Mouse (Mus musculus) megakaryocyte, embryonic 14.5 days (primary cell): ENCODE measurements at regions not wholly inside any gene's neighbourhood (a gene's known extent, or its start where the extent isn't known, plus 50 kb on each side); places are given as distances from the start of the nearest gene placed in this dataset.
"Not testable (repeated sequence)": the region's sequence is repeated elsewhere in the genome, so short reads cannot be mapped to it uniquely, and the experiment has no call there.

Experiments used
- H3K27me3 ChIP-seq: replicated peaks from 2 replicates; pipeline ENCODE3; 2012; ENCODE audit warnings: inconsistent platforms
- H3K36me3 ChIP-seq: replicated peaks from 2 replicates; pipeline ENCODE3; 2012; ENCODE audit warnings: low read length, inconsistent platforms, mixed read lengths
- H3K4me1 ChIP-seq: 2 replicates; pipeline ENCODE4 v1.6.1; 2012; ENCODE audit warnings: inconsistent platforms
- H3K4me3 ChIP-seq: replicated peaks from 2 replicates; pipeline ENCODE3; 2012; ENCODE audit warnings: moderate library complexity, mild to moderate bottlenecking, inconsistent platforms
- H3K9me3 ChIP-seq: 2 replicates; pipeline ENCODE4 v1.6.1; 2012; ENCODE audit warnings: inconsistent platforms
- FLI1 ChIP-seq: IDR thresholded peaks from 2 replicates; pipeline ENCODE4 v1.6.1; 2012; ENCODE audit warnings: low read length, inconsistent platforms, mixed read lengths
- GATA1 ChIP-seq: IDR thresholded peaks from 3 replicates; pipeline ENCODE4 v1.6.1; 2012; ENCODE audit warnings: mixed read lengths, low read length, inconsistent platforms, borderline replicate concordance

GRCm38 (mm10) chr6:95058017-95058416 is 59.0 kb upstream of the Kbtbd8 start:
- no peak for TF ChIP-seq GATA1
- TF ChIP-seq FLI1, result no peak

DNA sequence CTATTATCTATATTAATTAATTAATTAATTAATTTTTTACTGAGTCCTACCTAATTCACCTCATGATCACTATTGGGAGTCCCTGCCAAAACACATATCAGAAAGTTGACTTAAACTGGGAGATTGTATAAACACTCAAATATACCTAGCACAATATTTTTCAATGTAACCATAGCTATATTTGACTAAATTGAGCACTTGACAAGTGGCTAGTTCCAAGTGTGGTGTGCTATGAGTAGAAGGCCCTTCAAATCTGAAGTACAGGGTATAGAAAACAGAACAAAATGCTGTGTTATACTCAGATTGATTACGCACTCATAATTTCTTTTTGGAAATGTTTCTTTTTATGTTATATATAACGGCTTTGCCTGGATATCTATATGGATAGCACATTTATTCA is 60.8 kb upstream of the Kbtbd8 start:
- Histone ChIP-seq H3K4me1 (no peaks in the 10 kb centered on the region), H3K36me3 (no peaks in the 10 kb centered on the region), H3K4me3 (no peak overlapping the region), H3K27me3 (no peaks in the 10 kb centered on the region), H3K9me3 (no peaks in the 10 kb centered on the region)
- TF ChIP-seq FLI1 (no peak), GATA1 (no peak)

More at GRCm38 (mm10) chr6:95058017-95058416, 59.0 kb upstream of the Kbtbd8 start:
- Histone ChIP-seq H3K4me3 (no peak overlapping the region), H3K4me1 (no peaks in the 10 kb centered on the region), H3K36me3 (no peaks in the 10 kb centered on the region), H3K9me3 (peaks cover 2% of the 10 kb centered on the region; the same call in 1 of the 2 replicates), H3K27me3 (no peaks in the 10 kb centered on the region)

DNA sequence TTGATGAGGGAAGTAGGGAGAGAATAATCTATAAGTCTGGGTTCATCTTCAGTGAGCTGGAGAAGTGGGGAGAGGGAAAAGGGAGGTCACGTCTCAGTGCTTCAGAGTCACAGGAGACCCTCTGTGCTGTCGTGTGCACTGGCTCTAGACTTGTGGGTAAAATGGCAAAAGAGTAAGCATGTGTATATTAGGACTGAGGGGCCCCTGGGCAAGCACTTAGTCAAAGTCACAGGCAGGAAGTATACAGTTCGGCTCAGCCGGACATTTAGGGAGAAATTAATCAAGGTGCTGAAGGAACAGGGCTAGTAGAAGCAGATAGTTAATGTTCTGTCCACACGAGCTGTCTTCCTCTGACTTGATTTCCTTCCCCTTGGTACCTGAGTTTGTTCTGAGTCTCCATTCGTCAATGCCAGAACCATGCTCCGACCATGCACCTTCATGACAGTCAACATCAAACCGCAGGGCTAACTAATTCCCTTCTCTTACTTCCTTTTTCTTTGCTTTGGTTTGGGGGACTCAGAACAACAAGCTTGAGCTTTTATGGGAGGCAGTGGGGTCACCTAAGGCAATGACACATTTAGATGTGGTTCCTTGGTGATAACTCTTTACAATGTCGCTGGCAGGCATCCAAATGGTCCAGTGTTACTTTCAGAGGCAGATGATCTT is 63.2 kb upstream of the Kbtbd8 start:
- Histone ChIP-seq H3K36me3 (no peaks in the 10 kb centered on the region), H3K9me3 (no peaks in the 10 kb centered on the region), H3K4me1 (no peaks in the 10 kb centered on the region), H3K4me3 (no peak overlapping the region), H3K27me3 (no peaks in the 10 kb centered on the region)
- no peak for TF ChIP-seq FLI1
- no peak for TF ChIP-seq GATA1

GRCm38 (mm10) chr6:95041351-95041750 is 75.7 kb upstream of the Kbtbd8 start:
- not testable (repeated sequence) for H3K4me1 ChIP-seq, H3K36me3 ChIP-seq, H3K4me3 ChIP-seq, H3K9me3 ChIP-seq, H3K27me3 ChIP-seq

GRCm38 (mm10) chr6:95024239-95024638 is 92.8 kb upstream of the Kbtbd8 start:
- peaks cover 8% of the 10 kb centered on the region for H3K9me3 ChIP-seq
- no peak for TF ChIP-seq FLI1
- no peak for TF ChIP-seq GATA1
- H3K27me3 ChIP-seq, result no peaks in the 10 kb centered on the region
- H3K4me3 ChIP-seq, result no peak overlapping the region
- no peaks in the 10 kb centered on the region for H3K4me1 ChIP-seq
- no peaks in the 10 kb centered on the region for H3K36me3 ChIP-seq

GRCm38 (mm10) chr6:95021724-95022123 is 95.3 kb upstream of the Kbtbd8 start:
- TF ChIP-seq GATA1, result no peak
- TF ChIP-seq FLI1, result no peak
- Histone ChIP-seq H3K4me1 (no peaks in the 10 kb centered on the region), H3K9me3 (peaks cover 8% of the 10 kb centered on the region), H3K4me3 (no peak overlapping the region), H3K27me3 (no peaks in the 10 kb centered on the region), H3K36me3 (no peaks in the 10 kb centered on the region)

GRCm38 (mm10) chr6:95017911-95018310 is 99.1 kb upstream of the Kbtbd8 start:
- Histone ChIP-seq H3K36me3 (no peaks in the 10 kb centered on the region), H3K9me3 (peaks cover 8% of the 10 kb centered on the region), H3K4me1 (no peaks in the 10 kb centered on the region), H3K27me3 (no peaks in the 10 kb centered on the region), H3K4me3 (peak overlapping the region; percentile 84)
- TF ChIP-seq GATA1 (no peak), FLI1 (no peak)

DNA sequence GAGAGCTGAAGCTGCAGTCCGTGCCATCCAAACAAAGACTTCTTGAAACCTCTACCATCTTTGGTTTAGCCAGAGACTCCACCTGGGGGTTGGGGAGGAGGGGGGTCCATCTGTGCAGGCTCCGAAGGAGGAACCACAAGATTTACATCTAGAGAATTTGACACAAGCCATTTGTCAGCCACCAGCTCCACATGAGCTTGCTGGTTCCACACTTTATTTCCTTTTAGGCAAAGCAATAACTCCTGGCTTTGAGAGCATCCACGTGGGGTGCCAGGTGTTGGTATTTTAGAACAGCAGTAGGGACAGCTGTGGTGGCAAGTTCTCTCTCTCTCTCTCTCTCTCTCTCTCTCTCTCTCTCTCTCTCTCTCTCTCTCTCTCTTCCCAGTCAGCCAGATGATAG is 99.6 kb upstream of the Kbtbd8 start:
- Histone ChIP-seq H3K4me1 (no peaks in the 10 kb centered on the region), H3K36me3 (no peaks in the 10 kb centered on the region), H3K4me3 (peak overlapping the region; percentile 84), H3K27me3 (no peaks in the 10 kb centered on the region), H3K9me3 (peaks cover 8% of the 10 kb centered on the region)
- TF ChIP-seq GATA1 (no peak), FLI1 (no peak)

DNA sequence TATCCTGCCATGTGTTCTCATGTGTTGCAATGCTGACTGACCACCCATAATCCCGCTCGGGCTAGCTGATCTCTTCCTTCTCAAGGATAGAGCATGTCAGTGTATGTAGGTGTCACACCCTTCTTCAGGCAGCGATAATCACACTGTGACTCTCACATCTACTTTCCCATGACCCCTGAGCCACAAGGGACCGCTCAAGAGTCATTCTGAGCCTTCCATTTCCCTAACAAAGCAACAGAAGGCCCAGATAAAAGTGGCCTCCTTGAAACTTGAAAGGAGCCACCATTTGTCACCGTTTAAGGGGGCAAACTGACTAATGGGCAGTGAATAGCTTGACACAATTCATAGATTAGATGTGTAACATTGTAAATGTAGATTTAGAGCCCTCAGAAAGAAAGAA is 103.9 kb upstream of the Kbtbd8 start:
- no peaks in the 10 kb centered on the region for H3K36me3 ChIP-seq
- no peaks in the 10 kb centered on the region for H3K4me1 ChIP-seq
- no peak overlapping the region for H3K4me3 ChIP-seq
- no peaks in the 10 kb centered on the region for H3K9me3 ChIP-seq
- H3K27me3 ChIP-seq, result no peaks in the 10 kb centered on the region
- TF ChIP-seq FLI1 (no peak), GATA1 (no peak)

DNA sequence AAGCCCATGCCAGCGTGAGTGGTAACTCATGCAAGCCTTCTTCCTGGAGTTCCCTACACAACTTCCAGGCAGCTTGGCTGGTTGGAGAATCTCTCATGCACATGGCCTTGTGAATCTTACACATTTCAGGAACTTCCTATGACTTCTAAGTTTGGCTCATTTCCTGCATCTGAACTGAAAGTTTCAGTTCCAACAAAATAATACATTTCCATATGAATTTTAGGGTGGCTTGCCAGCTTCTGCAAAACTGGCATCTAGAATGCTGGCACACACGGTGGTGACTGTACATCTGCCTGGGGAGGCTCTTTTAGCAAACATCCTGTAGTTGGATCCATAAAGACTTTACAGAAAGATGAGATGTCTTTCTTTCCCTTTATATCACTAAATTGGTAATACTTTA is 110.6 kb upstream of the Kbtbd8 start:
- Histone ChIP-seq H3K4me1 (0 out of 2 replicates have a peak, but pooled peaks cover 3% of the 10 kb centered on the region), H3K36me3 (no peaks in the 10 kb centered on the region), H3K9me3 (peaks cover 4% of the 10 kb centered on the region), H3K4me3 (no peak overlapping the region), H3K27me3 (no peaks in the 10 kb centered on the region)
- TF ChIP-seq GATA1, result no peak

GRCm38 (mm10) chr6:95003716-95004115 is 113.3 kb upstream of the Kbtbd8 start:
- H3K4me3 ChIP-seq, result no peak overlapping the region
- 0 out of 2 replicates have a peak, but pooled peaks cover 3% of the 10 kb centered on the region for H3K4me1 ChIP-seq
- H3K9me3 ChIP-seq, result peaks cover 7% of the 10 kb centered on the region
- no peaks in the 10 kb centered on the region for H3K36me3 ChIP-seq
- H3K27me3 ChIP-seq, result peaks cover 3% of the 10 kb centered on the region
- TF ChIP-seq GATA1 (no peak), FLI1 (no peak)
